Mouse (Mus musculus): ENCODE measurements at regions not wholly inside any gene's neighbourhood (a gene's known extent, or its start where the extent isn't known, plus 50 kb on each side); places are given as distances from the start of the nearest gene placed in this dataset.
"Not testable (repeated sequence)": the region's sequence is repeated elsewhere in the genome, so short reads cannot be mapped to it uniquely, and the experiment has no call there.

GRCm38 (mm10) chr14:104410730-104411129 lies 57.1 kb downstream of the Pou4f1 start:
- Histone ChIP-seq H3K36me3 (ENCODE audit: control insufficient read depth, insufficient read depth, low read length, poor library complexity, severe bottlenecking) (no peaks in the 10 kb centered on the region), H3K27me3 (ENCODE audit: control insufficient read depth, insufficient read depth, low read length, poor library complexity, severe bottlenecking) (no peaks in the 10 kb centered on the region)
- DNase-seq (ENCODE audit: low read depth, low spot score): no peak

- Histone ChIP-seq H3K36me3 (ENCODE audit: control insufficient read depth, insufficient read depth, low read length, poor library complexity, severe bottlenecking) (no peaks in the 10 kb centered on the region), H3K27me3 (ENCODE audit: control insufficient read depth, insufficient read depth, low read length, poor library complexity, severe bottlenecking) (no peaks in the 10 kb centered on the region)
- no peak for DNase-seq (ENCODE audit: low read depth, low spot score)
Measured at GRCm38 (mm10) chr14:104410292-104410691, 57.5 kb downstream of the Pou4f1 start.

- H3K27me3 ChIP-seq (ENCODE audit: control insufficient read depth, insufficient read depth, low read length, poor library complexity, severe bottlenecking): no peaks in the 10 kb centered on the region
- no peaks in the 10 kb centered on the region for H3K36me3 ChIP-seq (ENCODE audit: control insufficient read depth, insufficient read depth, low read length, poor library complexity, severe bottlenecking)
- no peak for DNase-seq (ENCODE audit: low read depth, low spot score)
Measured at GRCm38 (mm10) chr14:104406062-104406461, 61.7 kb downstream of the Pou4f1 start.

GRCm38 (mm10) chr14:104389297-104390071 lies 78.3 kb downstream of the Pou4f1 start:
- DNase-seq (ENCODE audit: low read depth, low spot score): no peak
- Histone ChIP-seq H3K36me3 (ENCODE audit: control insufficient read depth, insufficient read depth, low read length, poor library complexity, severe bottlenecking) (no peaks in the 10 kb centered on the region), H3K27me3 (ENCODE audit: control insufficient read depth, insufficient read depth, low read length, poor library complexity, severe bottlenecking) (no peaks in the 10 kb centered on the region)

GRCm38 (mm10) chr14:104388879-104389278 lies 78.9 kb downstream of the Pou4f1 start:
- no peak for DNase-seq (ENCODE audit: low read depth, low spot score)
- no peaks in the 10 kb centered on the region for H3K36me3 ChIP-seq (ENCODE audit: control insufficient read depth, insufficient read depth, low read length, poor library complexity, severe bottlenecking)
- no peaks in the 10 kb centered on the region for H3K27me3 ChIP-seq (ENCODE audit: control insufficient read depth, insufficient read depth, low read length, poor library complexity, severe bottlenecking)

GRCm38 (mm10) chr14:104380986-104381385 lies 86.8 kb downstream of the Pou4f1 start:
- Histone ChIP-seq H3K36me3 (ENCODE audit: control insufficient read depth, insufficient read depth, low read length, poor library complexity, severe bottlenecking) (no peaks in the 10 kb centered on the region), H3K27me3 (ENCODE audit: control insufficient read depth, insufficient read depth, low read length, poor library complexity, severe bottlenecking) (no peaks in the 10 kb centered on the region)
- DNase-seq (ENCODE audit: low read depth, low spot score): no peak

- H3K27me3 ChIP-seq (ENCODE audit: control insufficient read depth, insufficient read depth, low read length, poor library complexity, severe bottlenecking): no peaks in the 10 kb centered on the region
- H3K36me3 ChIP-seq (ENCODE audit: control insufficient read depth, insufficient read depth, low read length, poor library complexity, severe bottlenecking): no peaks in the 10 kb centered on the region
Measured at GRCm38 (mm10) chr14:104372776-104373175, 95.0 kb downstream of the Pou4f1 start.

GRCm38 (mm10) chr14:104356636-104357035 lies 111.2 kb downstream of the Pou4f1 start:
- DNase-seq (ENCODE audit: low read depth, low spot score): no peak
- no peaks in the 10 kb centered on the region for H3K36me3 ChIP-seq (ENCODE audit: control insufficient read depth, insufficient read depth, low read length, poor library complexity, severe bottlenecking)

More at GRCm38 (mm10) chr14:104372776-104373175, 95.0 kb downstream of the Pou4f1 start:
- no peak for DNase-seq (ENCODE audit: low read depth, low spot score)

GRCm38 (mm10) chr14:104336783-104337182 lies 131.0 kb downstream of the Pou4f1 start:
- not testable (repeated sequence) for H3K36me3 ChIP-seq (ENCODE audit: control insufficient read depth, insufficient read depth, low read length, poor library complexity, severe bottlenecking)

More at GRCm38 (mm10) chr14:104356636-104357035, 111.2 kb downstream of the Pou4f1 start:
- H3K27me3 ChIP-seq (ENCODE audit: control insufficient read depth, insufficient read depth, low read length, poor library complexity, severe bottlenecking): no peaks in the 10 kb centered on the region

GRCm38 (mm10) chr14:104326089-104326488 lies 141.7 kb downstream of the Pou4f1 start:
- Histone ChIP-seq H3K36me3 (ENCODE audit: control insufficient read depth, insufficient read depth, low read length, poor library complexity, severe bottlenecking) (no peaks in the 10 kb centered on the region), H3K27me3 (ENCODE audit: control insufficient read depth, insufficient read depth, low read length, poor library complexity, severe bottlenecking) (no peaks in the 10 kb centered on the region)
- DNase-seq (ENCODE audit: low read depth, low spot score): no peak

More at GRCm38 (mm10) chr14:104336783-104337182, 131.0 kb downstream of the Pou4f1 start:
- not testable (repeated sequence) for H3K27me3 ChIP-seq (ENCODE audit: control insufficient read depth, insufficient read depth, low read length, poor library complexity, severe bottlenecking)
- DNase-seq (ENCODE audit: low read depth, low spot score): peak; percentile 3

GRCm38 (mm10) chr14:104300141-104300540 lies 167.7 kb downstream of the Pou4f1 start:
- Histone ChIP-seq H3K27me3 (ENCODE audit: control insufficient read depth, insufficient read depth, low read length, poor library complexity, severe bottlenecking) (no peaks in the 10 kb centered on the region), H3K36me3 (ENCODE audit: control insufficient read depth, insufficient read depth, low read length, poor library complexity, severe bottlenecking) (no peaks in the 10 kb centered on the region)
- no peak for DNase-seq (ENCODE audit: low read depth, low spot score)

GRCm38 (mm10) chr14:104298312-104298711 lies 169.5 kb downstream of the Pou4f1 start:
- DNase-seq (ENCODE audit: low read depth, low spot score): no peak
- H3K27me3 ChIP-seq (ENCODE audit: control insufficient read depth, insufficient read depth, low read length, poor library complexity, severe bottlenecking): no peaks in the 10 kb centered on the region
- H3K36me3 ChIP-seq (ENCODE audit: control insufficient read depth, insufficient read depth, low read length, poor library complexity, severe bottlenecking): no peaks in the 10 kb centered on the region

GRCm38 (mm10) chr14:104297316-104298311 lies 170.2 kb downstream of the Pou4f1 start:
- no peak for DNase-seq (ENCODE audit: low read depth, low spot score)
- H3K27me3 ChIP-seq (ENCODE audit: control insufficient read depth, insufficient read depth, low read length, poor library complexity, severe bottlenecking): no peaks in the 10 kb centered on the region

GRCm38 (mm10) chr14:104293814-104294213 lies 174.0 kb downstream of the Pou4f1 start:
- DNase-seq (ENCODE audit: low read depth, low spot score): no peak
- Histone ChIP-seq H3K27me3 (ENCODE audit: control insufficient read depth, insufficient read depth, low read length, poor library complexity, severe bottlenecking) (no peaks in the 10 kb centered on the region), H3K36me3 (ENCODE audit: control insufficient read depth, insufficient read depth, low read length, poor library complexity, severe bottlenecking) (no peaks in the 10 kb centered on the region)

More at GRCm38 (mm10) chr14:104297316-104298311, 170.2 kb downstream of the Pou4f1 start:
- H3K36me3 ChIP-seq (ENCODE audit: control insufficient read depth, insufficient read depth, low read length, poor library complexity, severe bottlenecking): no peaks in the 10 kb centered on the region

- DNase-seq (ENCODE audit: low read depth, low spot score): no peak
- H3K36me3 ChIP-seq (ENCODE audit: control insufficient read depth, insufficient read depth, low read length, poor library complexity, severe bottlenecking): no peaks in the 10 kb centered on the region
- no peaks in the 10 kb centered on the region for H3K27me3 ChIP-seq (ENCODE audit: control insufficient read depth, insufficient read depth, low read length, poor library complexity, severe bottlenecking)
Measured at GRCm38 (mm10) chr14:104293147-104293546, 174.7 kb downstream of the Pou4f1 start.
